Mouse (Mus musculus): ENCODE results near the gene Thada. TPM values are rescaled to one million over a fixed set of nuclear protein-coding genes. Genes with fewer than 3 reads are reported as not detected.
A peak's percentile ranks its signal among the peaks of the same experiment; 100 is the strongest.

The Thada gene
- polyA plus RNA-seq, 1 experiment, result 6.8 TPM

DNA sequence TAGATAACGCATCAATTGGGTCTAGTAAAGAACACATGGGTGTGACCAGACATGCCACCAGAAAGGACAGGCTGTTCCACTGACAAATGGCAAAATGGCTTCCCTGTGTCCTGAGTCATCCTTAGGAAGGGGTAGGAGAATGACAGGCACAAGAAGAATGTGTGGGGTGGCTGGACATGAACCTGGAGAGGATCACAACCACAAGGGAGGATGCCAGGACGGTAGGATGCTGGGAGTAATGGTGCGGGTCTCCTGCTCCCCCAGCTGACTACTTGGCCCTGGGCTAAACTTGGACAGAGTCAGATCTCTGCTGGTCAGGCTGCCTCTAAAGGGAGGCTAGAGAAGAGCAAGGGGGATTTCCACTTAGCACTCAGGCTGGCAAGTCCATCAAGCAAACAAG is 270.2 kb downstream of the Thada start:
- Histone ChIP-seq H3K4me3 (replicated peaks; ENCODE audit: insufficient read depth, low read depth, low read length) (no peak overlapping the region), H3K27ac (ENCODE audit: insufficient read depth, low read length) (no peak overlapping the region), H3K4me1 (ENCODE audit: control insufficient read depth, insufficient read depth, low read length) (no peaks in the 10 kb centered on the region; the same call in 1 of the 2 replicates), H3K27me3 (ENCODE audit: control insufficient read depth, insufficient read depth, low read length) (no peaks in the 10 kb centered on the region)
- DNase-seq, result no peak
- TF ChIP-seq CTCF (IDR thresholded peaks at IDR 0.05; ENCODE audit: borderline replicate concordance, insufficient read depth, low read depth, low read length) (no peak), POLR2A (IDR thresholded peaks at IDR 0.05; ENCODE audit: borderline replicate concordance, insufficient read depth, low read length) (no peak)
- WGBS, result 65% methylated on average over 3 of the region's 3 CpGs

DNA sequence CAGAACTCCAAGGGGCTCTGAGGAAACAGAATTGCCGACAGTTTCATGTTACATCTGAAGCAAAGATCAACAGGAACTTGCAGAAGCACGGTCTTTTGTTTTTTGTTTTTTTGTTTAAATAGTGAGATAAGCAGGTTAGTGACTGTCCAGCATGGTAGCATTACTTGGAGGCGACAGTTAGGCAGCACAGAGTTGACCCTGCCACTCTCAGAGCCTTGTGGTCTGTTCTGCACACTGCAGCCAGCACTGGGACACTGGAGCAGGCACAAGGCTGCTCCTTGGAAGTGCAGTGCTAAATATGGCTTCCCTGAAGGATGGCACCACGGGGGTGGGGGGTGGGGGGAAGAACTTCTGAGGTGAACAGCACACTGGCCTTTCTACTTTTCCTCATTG is 271.0 kb downstream of the Thada start:
- WGBS, result 74% methylated on average over 4 of the region's 4 CpGs
- no peak for TF ChIP-seq CTCF (IDR thresholded peaks at IDR 0.05; ENCODE audit: borderline replicate concordance, insufficient read depth, low read depth, low read length)
- no peak for TF ChIP-seq POLR2A (IDR thresholded peaks at IDR 0.05; ENCODE audit: borderline replicate concordance, insufficient read depth, low read length)
- H3K4me1 ChIP-seq (ENCODE audit: control insufficient read depth, insufficient read depth, low read length), result no peaks in the 10 kb centered on the region; the same call in 1 of the 2 replicates
- H3K27ac ChIP-seq (ENCODE audit: insufficient read depth, low read length), result no peak overlapping the region
- no peak for DNase-seq
- no peak overlapping the region for H3K4me3 ChIP-seq (replicated peaks; ENCODE audit: insufficient read depth, low read depth, low read length)
- H3K27me3 ChIP-seq (ENCODE audit: control insufficient read depth, insufficient read depth, low read length), result no peaks in the 10 kb centered on the region

DNA sequence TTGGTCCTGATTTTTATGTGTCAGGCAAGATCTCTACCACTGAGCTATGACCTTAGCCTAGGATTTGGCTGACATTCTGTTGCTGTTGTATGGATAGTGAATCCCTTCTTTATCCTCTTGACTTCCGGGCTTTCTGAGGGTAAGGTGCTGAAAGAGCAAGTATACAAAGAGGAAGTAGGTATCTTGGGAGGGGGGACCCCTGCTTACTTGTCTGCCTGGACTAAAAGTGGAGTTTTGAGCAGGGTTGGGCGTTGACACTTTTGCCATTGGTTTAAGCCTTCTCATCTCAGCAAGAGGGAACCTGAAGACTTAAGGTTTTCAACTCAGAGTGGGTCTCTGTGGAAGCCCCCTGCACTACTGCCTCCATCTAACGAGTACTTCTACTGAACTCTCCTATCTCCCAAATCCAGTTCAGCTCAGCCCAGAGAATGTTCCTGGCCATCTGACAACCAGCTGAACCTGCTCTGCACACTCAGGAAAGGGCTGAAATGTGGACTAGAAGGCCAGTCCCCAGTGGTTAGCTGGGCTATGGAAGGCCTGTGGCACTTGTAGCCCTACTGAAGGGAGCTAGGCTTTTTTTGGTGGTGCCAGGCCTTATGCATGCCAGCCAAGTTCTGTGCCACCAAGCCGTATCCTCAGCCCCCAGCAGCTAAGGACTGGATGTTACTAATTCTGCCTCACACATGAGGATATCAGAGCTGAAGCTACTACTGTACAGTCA is 271.6 kb downstream of the Thada start:
- H3K27ac ChIP-seq (ENCODE audit: insufficient read depth, low read length), result no peak overlapping the region
- no peaks in the 10 kb centered on the region; the same call in 1 of the 2 replicates for H3K4me1 ChIP-seq (ENCODE audit: control insufficient read depth, insufficient read depth, low read length)
- WGBS, result 83% methylated on average over 4 of the region's 4 CpGs
- no peaks in the 10 kb centered on the region for H3K27me3 ChIP-seq (ENCODE audit: control insufficient read depth, insufficient read depth, low read length)
- TF ChIP-seq CTCF (IDR thresholded peaks at IDR 0.05; ENCODE audit: borderline replicate concordance, insufficient read depth, low read depth, low read length), result no peak
- no peak for TF ChIP-seq POLR2A (IDR thresholded peaks at IDR 0.05; ENCODE audit: borderline replicate concordance, insufficient read depth, low read length)
- no peak overlapping the region for H3K4me3 ChIP-seq (replicated peaks; ENCODE audit: insufficient read depth, low read depth, low read length)
- no peak for DNase-seq

DNA sequence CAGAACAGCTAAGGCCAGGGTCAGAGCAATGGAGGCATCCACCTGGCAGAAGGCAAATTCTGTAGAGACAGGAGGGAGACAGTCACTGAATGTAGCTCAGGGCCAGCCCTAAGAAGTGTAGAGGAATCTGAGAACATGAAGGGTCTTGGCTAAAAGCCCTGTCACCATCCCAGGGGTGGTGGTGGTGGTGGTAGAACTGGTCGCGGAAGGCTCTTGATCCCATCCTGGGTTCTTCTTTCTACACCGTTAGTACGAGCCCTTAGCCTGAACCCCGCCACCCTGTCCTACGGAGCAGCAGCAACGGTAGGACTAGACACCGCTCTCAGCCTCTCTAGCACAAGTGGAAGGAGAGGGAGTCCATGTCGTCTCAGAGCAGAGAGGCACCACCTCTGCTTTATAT is 272.6 kb downstream of the Thada start:
- H3K4me3 ChIP-seq (replicated peaks; ENCODE audit: insufficient read depth, low read depth, low read length), result no peak overlapping the region
- TF ChIP-seq POLR2A (IDR thresholded peaks at IDR 0.05; ENCODE audit: borderline replicate concordance, insufficient read depth, low read length), result no peak
- no peak for DNase-seq
- 77% methylated on average over 9 of the region's 9 CpGs for WGBS
- H3K27ac ChIP-seq (ENCODE audit: insufficient read depth, low read length), result no peak overlapping the region
- no peaks in the 10 kb centered on the region for H3K27me3 ChIP-seq (ENCODE audit: control insufficient read depth, insufficient read depth, low read length)
- H3K4me1 ChIP-seq (ENCODE audit: control insufficient read depth, insufficient read depth, low read length), result no peaks in the 10 kb centered on the region; the same call in 1 of the 2 replicates

- Histone ChIP-seq H3K27ac (ENCODE audit: insufficient read depth, low read length) (no peak overlapping the region), H3K27me3 (ENCODE audit: control insufficient read depth, insufficient read depth, low read length) (peaks cover under 1% of the 10 kb centered on the region; the same call in 1 of the 2 replicates), H3K4me3 (replicated peaks; ENCODE audit: insufficient read depth, low read depth, low read length) (no peak overlapping the region), H3K4me1 (ENCODE audit: control insufficient read depth, insufficient read depth, low read length) (no peaks in the 10 kb centered on the region; the same call in 1 of the 2 replicates)
- DNase-seq, result no peak
- TF ChIP-seq POLR2A (IDR thresholded peaks at IDR 0.05; ENCODE audit: borderline replicate concordance, insufficient read depth, low read length), result no peak
- no peak for TF ChIP-seq CTCF (IDR thresholded peaks at IDR 0.05; ENCODE audit: borderline replicate concordance, insufficient read depth, low read depth, low read length)
- 90% methylated on average over 4 of the region's 4 CpGs for WGBS
Measured at GRCm38 (mm10) chr17:84191946-84192345, 274.1 kb downstream of the Thada start.

GRCm38 (mm10) chr17:84190885-84191284 is 275.1 kb downstream of the Thada start:
- Histone ChIP-seq H3K4me1 (ENCODE audit: control insufficient read depth, insufficient read depth, low read length) (no peaks in the 10 kb centered on the region; the same call in 1 of the 2 replicates), H3K27me3 (ENCODE audit: control insufficient read depth, insufficient read depth, low read length) (peaks cover 4% of the 10 kb centered on the region; the same call in 1 of the 2 replicates), H3K27ac (ENCODE audit: insufficient read depth, low read length) (no peak overlapping the region), H3K4me3 (replicated peaks; ENCODE audit: insufficient read depth, low read depth, low read length) (no peak overlapping the region)
- 25% methylated on average over 8 of the region's 8 CpGs for WGBS
- peak; percentile 51 to 75 for DNase-seq
- TF ChIP-seq POLR2A (IDR thresholded peaks at IDR 0.05; ENCODE audit: borderline replicate concordance, insufficient read depth, low read length) (no peak), CTCF (IDR thresholded peaks at IDR 0.05; ENCODE audit: borderline replicate concordance, insufficient read depth, low read depth, low read length) (peak; percentile 93)

DNA sequence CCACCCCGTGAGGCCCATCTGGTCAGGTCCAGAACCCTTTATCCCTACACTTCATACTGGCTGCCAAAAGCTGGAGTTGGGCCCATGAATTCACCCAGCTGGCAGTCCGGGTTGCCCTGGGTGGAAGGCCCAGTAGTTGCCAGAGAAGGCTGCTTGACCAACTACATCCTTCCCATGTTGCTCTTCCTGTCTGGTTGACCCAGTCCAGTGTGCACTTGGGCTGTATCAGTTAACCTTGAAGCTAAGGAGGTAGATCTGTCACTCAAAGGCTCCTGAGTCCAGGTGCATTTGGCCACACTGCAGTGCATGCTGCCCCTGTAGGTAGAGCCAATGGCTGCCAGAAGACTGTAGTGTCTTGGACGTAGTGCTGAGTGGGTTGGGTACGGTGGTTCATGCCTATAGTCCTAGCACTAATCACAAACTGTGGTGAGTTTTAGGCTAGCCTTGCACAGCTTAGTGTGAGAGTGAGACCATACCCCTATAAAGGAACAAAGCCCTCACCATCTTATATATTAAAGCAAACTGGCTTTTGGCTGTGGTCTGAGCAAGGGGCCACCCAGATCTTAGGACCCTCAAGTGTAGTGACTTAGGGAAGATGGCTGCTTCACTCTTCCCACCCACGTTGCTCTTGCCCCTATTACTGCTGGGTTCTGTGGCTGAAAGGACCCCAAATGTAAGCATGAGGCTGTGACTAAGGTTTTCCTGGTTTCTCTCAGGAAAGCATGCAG is 276.7 kb downstream of the Thada start:
- no peak for DNase-seq
- H3K4me3 ChIP-seq (replicated peaks; ENCODE audit: insufficient read depth, low read depth, low read length), result no peak overlapping the region
- TF ChIP-seq CTCF (IDR thresholded peaks at IDR 0.05; ENCODE audit: borderline replicate concordance, insufficient read depth, low read depth, low read length) (no peak), POLR2A (IDR thresholded peaks at IDR 0.05; ENCODE audit: borderline replicate concordance, insufficient read depth, low read length) (no peak)
- peaks cover 8% of the 10 kb centered on the region; the same call in 1 of the 2 replicates for H3K27me3 ChIP-seq (ENCODE audit: control insufficient read depth, insufficient read depth, low read length)
- no peaks in the 10 kb centered on the region; the same call in 1 of the 2 replicates for H3K4me1 ChIP-seq (ENCODE audit: control insufficient read depth, insufficient read depth, low read length)
- H3K27ac ChIP-seq (ENCODE audit: insufficient read depth, low read length), result no peak overlapping the region
- 62% methylated on average over 5 of the region's 5 CpGs for WGBS

Measured in cerebellum, adult 2 months (tissue).